Mouse (Mus musculus) bone marrow, adult 2 months (tissue): ENCODE measurements around the gene Lhcgr. TPM values are rescaled to one million over a fixed set of nuclear protein-coding genes. Genes with fewer than 3 reads are reported as not detected.
"Not testable (repeated sequence)": the region's sequence is repeated elsewhere in the genome, so short reads cannot be mapped to it uniquely, and the experiment has no call there.

ENCODE experiments used
- H3K27ac ChIP-seq: fragments of 200-500 bp; 2 replicates; pipeline ENCODE4 v1.5.1; 2012; ENCODE audit warnings: low read depth, mild to moderate bottlenecking, control low read depth, inconsistent platforms, low read length; ENCODE audit not compliant: control insufficient read depth, poor library complexity, insufficient read depth
- H3K4me1 ChIP-seq: fragments of 200-500 bp; 2 replicates; pipeline ENCODE4 v1.6.1; 2011; ENCODE audit warnings: low read length; ENCODE audit not compliant: control insufficient read depth, insufficient read depth
- H3K4me3 ChIP-seq: fragments of 200-500 bp; replicated peaks from 2 replicates; pipeline ENCODE3; 2011; ENCODE audit warnings: mild to moderate bottlenecking, low read depth, low read length, control low read depth; ENCODE audit not compliant: control insufficient read depth
- CTCF ChIP-seq: fragments of 200-500 bp; IDR thresholded peaks from 2 replicates; pipeline ENCODE4 v1.5.1; 2011; ENCODE audit warnings: low read length, control low read depth; ENCODE audit not compliant: control insufficient read depth, insufficient read depth
- POLR2A ChIP-seq: fragments of 200-500 bp; IDR thresholded peaks from 2 replicates; pipeline ENCODE4 v1.6.1; 2011; ENCODE audit warnings: low read depth, mild to moderate bottlenecking, control low read depth, low read length, borderline replicate concordance; ENCODE audit not compliant: control insufficient read depth
- whole genome bisulfite sequencing: fragments of 180-500 bp; shearing (Covaris S2); methylation state at CpG from one replicate; pipeline ENCODE4 v1.1.7; 2018; 5-methylcytosine and 5-hydroxymethylcytosine counted together
- polyA plus RNA-seq: library from polyadenylated mRNA; stranded (reverse); fragments of >200 nt; gene quantifications from 2 replicates; pipeline ENCODE4 v1.2.4, GENCODE M21; 2011; ENCODE audit warnings: low replicate concordance; ENCODE audit not compliant: missing spikeins, insufficient read depth, insufficient read length

The Lhcgr gene
- polyA plus RNA-seq = not detected in 2 replicates

- Histone ChIP-seq H3K4me3 (no peak within 1 kb of the TSS), H3K27ac (no peak within 1 kb of the TSS), H3K4me1 (no peaks in the 10 kb centered on the region)
- WGBS = 50% methylated on average over 31 of the region's 31 CpGs
- TF ChIP-seq POLR2A = no peak
- TF ChIP-seq CTCF = no peak
These were observed at the start of gene Lhcgr for GRCm38 (mm10) chr17:88791440-88792152. TSS of gene Lhcgr (minus strand) at chr17:88791990.

GRCm38 (mm10) chr17:88817601-88818000 is 25.8 kb upstream of the Lhcgr start:
- H3K27ac ChIP-seq = no peak overlapping the region
- H3K4me3 ChIP-seq = no peak overlapping the region
- no peaks in the 10 kb centered on the region for H3K4me1 ChIP-seq
- no peak for TF ChIP-seq CTCF
- TF ChIP-seq POLR2A = no peak
- WGBS = 79% methylated on average over 2 of the region's 2 CpGs

DNA sequence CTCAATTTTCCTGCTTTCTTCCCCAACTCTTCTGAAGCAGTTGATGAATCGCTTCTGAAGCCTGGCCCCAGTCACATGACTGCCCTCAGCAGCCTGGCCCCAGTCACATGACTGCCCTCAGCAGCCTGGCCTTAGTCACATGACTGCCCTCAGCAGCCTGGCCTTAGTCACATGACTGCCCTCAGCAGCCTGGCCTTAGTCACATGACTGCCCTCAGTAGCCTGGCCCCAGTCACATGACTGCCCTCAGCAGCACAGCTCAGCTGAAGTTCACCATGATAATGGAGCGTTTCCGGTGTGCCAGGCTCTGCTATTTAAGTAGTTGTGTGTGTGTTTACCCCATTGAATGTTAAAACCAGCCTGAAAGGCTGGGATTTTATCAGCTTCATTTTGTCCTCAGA is 21.2 kb upstream of the Lhcgr start:
- 71% methylated on average over 3 of the region's 3 CpGs for WGBS
- H3K27ac ChIP-seq, H3K4me3 ChIP-seq: not testable (repeated sequence)

GRCm38 (mm10) chr17:88810807-88811206 is 19.0 kb upstream of the Lhcgr start:
- no peak overlapping the region for H3K4me3 ChIP-seq
- no peaks in the 10 kb centered on the region for H3K4me1 ChIP-seq
- H3K27ac ChIP-seq = no peak overlapping the region
- TF ChIP-seq POLR2A = no peak
- TF ChIP-seq CTCF = no peak
- WGBS = 82% methylated on average over 5 of the region's 5 CpGs

More for the DNA sequence above, 21.2 kb upstream of the Lhcgr start:
- H3K4me1 ChIP-seq = not testable (repeated sequence)

DNA sequence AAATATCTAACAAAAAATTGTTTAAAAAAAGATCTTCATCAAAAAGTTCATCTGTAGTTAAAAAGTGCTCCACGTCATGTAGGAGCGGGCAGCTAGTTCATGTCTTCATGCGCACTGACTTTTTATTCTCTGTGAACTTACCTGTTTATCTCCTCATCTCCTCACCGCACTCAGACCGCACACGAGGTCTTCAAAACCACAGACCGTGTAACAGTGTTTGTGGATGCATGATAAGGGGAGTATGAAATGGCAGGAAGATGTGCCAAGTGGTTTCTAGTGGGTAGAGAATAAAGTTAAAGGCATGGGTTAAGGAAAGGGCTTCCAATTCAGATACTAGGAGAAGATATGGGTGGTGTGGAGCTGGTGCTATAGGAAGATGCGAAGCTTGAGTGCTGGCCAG is 14.6 kb upstream of the Lhcgr start:
- TF ChIP-seq POLR2A (no peak), CTCF (no peak)
- WGBS = 30% methylated on average over 8 of the region's 8 CpGs
- no peak overlapping the region for H3K4me3 ChIP-seq
- no peak overlapping the region for H3K27ac ChIP-seq
- H3K4me1 ChIP-seq = no peaks in the 10 kb centered on the region

DNA sequence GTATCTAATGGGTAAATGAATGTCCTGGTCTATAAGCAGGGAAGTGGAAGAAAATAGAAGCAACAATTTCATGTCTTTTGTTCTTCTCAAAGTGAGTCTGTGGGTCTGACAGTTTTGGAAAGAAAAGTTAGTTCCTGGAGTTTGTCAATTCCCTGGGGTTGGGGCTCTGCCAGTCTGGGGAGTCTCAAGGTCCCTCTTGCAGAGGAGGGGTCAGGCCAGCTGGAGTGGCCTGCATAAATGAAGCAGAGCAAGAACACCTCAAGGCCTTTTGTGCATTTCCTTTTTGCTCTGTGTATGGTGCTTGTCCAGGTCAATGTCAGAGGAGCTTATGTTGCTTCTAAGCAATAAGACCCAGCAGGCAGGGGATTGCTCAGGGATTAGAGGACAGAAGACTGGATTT is 11.7 kb upstream of the Lhcgr start:
- H3K4me1 ChIP-seq = no peaks in the 10 kb centered on the region
- TF ChIP-seq CTCF (no peak), POLR2A (no peak)
- no peak overlapping the region for H3K27ac ChIP-seq
- no peak overlapping the region for H3K4me3 ChIP-seq

GRCm38 (mm10) chr17:88790680-88791079 is 1.1 kb downstream of the Lhcgr start:
- no peak overlapping the region for H3K4me3 ChIP-seq
- WGBS = 5% methylated on average over 2 of the region's 2 CpGs
- no peak overlapping the region for H3K27ac ChIP-seq
- TF ChIP-seq CTCF (no peak), POLR2A (no peak)
- H3K4me1 ChIP-seq = no peaks in the 10 kb centered on the region

DNA sequence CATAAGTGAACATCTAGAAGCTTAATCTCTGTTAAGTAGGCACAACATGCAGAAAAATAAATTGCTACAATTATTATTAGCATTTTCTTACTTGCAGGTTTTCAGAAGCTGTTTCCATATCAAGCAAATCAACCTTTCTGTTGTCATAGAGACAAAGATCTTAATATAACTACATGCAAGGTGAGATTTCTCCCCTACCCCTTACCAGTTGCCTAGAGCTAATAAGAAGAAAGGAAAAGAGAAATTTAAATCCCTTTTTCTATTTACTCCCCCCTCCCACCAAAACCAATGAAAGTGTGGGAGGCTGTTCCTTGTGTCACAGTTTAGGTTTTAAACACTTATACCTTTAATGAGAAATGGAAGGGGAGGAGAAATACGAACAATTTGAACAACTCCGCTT is 3.4 kb downstream of the Lhcgr start:
- TF ChIP-seq CTCF = no peak
- no peak for TF ChIP-seq POLR2A
- 75% methylated on average over 2 of the region's 2 CpGs for WGBS
- Histone ChIP-seq H3K4me1 (no peaks in the 10 kb centered on the region), H3K27ac (no peak overlapping the region), H3K4me3 (no peak overlapping the region)

GRCm38 (mm10) chr17:88786881-88787280 is 4.9 kb downstream of the Lhcgr start:
- TF ChIP-seq POLR2A = no peak
- TF ChIP-seq CTCF = no peak
- 82% methylated on average over 6 of the region's 6 CpGs for WGBS
- Histone ChIP-seq H3K4me1 (no peaks in the 10 kb centered on the region), H3K4me3 (no peak overlapping the region), H3K27ac (no peak overlapping the region)
